Mouse (Mus musculus): Measurements from ENCODE around the gene Pkdcc. TPM values are rescaled to one million over a fixed set of nuclear protein-coding genes. Genes with fewer than 3 reads are reported as not detected.

Gene Pkdcc
- total and polyA plus RNA-seq, 2 experiments from 2014 or later = 7.8 to 100 TPM

GRCm38 (mm10) chr17:83238123-83239058 is 23.3 kb downstream of the Pkdcc start:
- DNase-seq (ENCODE audit: low spot score) (no peak), ATAC-seq (ENCODE audit: insufficient read depth, low read depth) (no peak)
- Histone ChIP-seq H3K4me2 (ENCODE audit: low read depth, low read length) (no peak overlapping the region), H3K27me3 (ENCODE audit: control insufficient read depth, insufficient read depth, low read length) (no peaks in the 10 kb centered on the region), H3K27ac (ENCODE audit: low read depth) (no peak overlapping the region), H3K36me3 (replicated peaks; ENCODE audit: control insufficient read depth, insufficient read depth, low read length) (no peaks in the 10 kb centered on the region), H3K9ac (replicated peaks; ENCODE audit: low read depth, low read length) (no peak overlapping the region), H3K4me3 (ENCODE audit: low read depth, low read length) (no peak overlapping the region), H3K4me1 (ENCODE audit: control insufficient read depth, insufficient read depth) (no peaks in the 10 kb centered on the region), H3K9me3 (replicated peaks; ENCODE audit: control insufficient read depth, low read length) (no peaks in the 10 kb centered on the region)
- WGBS = 74% methylated on average over 16 of the region's 16 CpGs
- TF ChIP-seq CTCF (IDR thresholded peaks at IDR 0.05; ENCODE audit: low read depth) (no peak), EP300 (IDR thresholded peaks at IDR 0.05; ENCODE audit: low read depth) (no peak)

- ATAC-seq (ENCODE audit: insufficient read depth, low read depth) = no peak
- TF ChIP-seq EP300 (IDR thresholded peaks at IDR 0.05; ENCODE audit: low read depth) (no peak), CTCF (IDR thresholded peaks at IDR 0.05; ENCODE audit: low read depth) (no peak)
- Histone ChIP-seq H3K4me1 (ENCODE audit: control insufficient read depth, insufficient read depth) (no peaks in the 10 kb centered on the region), H3K27ac (ENCODE audit: low read depth) (no peak overlapping the region), H3K36me3 (replicated peaks; ENCODE audit: control insufficient read depth, insufficient read depth, low read length) (no peaks in the 10 kb centered on the region), H3K4me2 (ENCODE audit: low read depth, low read length) (no peak overlapping the region), H3K27me3 (ENCODE audit: control insufficient read depth, insufficient read depth, low read length) (no peaks in the 10 kb centered on the region), H3K9ac (replicated peaks; ENCODE audit: low read depth, low read length) (no peak overlapping the region), H3K9me3 (replicated peaks; ENCODE audit: control insufficient read depth, low read length) (no peaks in the 10 kb centered on the region), H3K4me3 (ENCODE audit: low read depth, low read length) (no peak overlapping the region)
- 43% methylated on average over 1 of the region's 1 CpGs for WGBS
- DNase-seq (ENCODE audit: low spot score) = no peak
These were observed 29.4 kb downstream of the Pkdcc start for GRCm38 (mm10) chr17:83244502-83244901.

GRCm38 (mm10) chr17:83245460-83245859 is 30.4 kb downstream of the Pkdcc start:
- H3K4me1 ChIP-seq (ENCODE audit: control insufficient read depth, insufficient read depth) = no peaks in the 10 kb centered on the region
- no peaks in the 10 kb centered on the region for H3K27me3 ChIP-seq (ENCODE audit: control insufficient read depth, insufficient read depth, low read length)
- DNase-seq (ENCODE audit: low spot score) (no peak), ATAC-seq (ENCODE audit: insufficient read depth, low read depth) (no peak)
- TF ChIP-seq EP300 (IDR thresholded peaks at IDR 0.05; ENCODE audit: low read depth) = no peak
- TF ChIP-seq CTCF (IDR thresholded peaks at IDR 0.05; ENCODE audit: low read depth) = no peak
- no peaks in the 10 kb centered on the region for H3K9me3 ChIP-seq (replicated peaks; ENCODE audit: control insufficient read depth, low read length)
- no peak overlapping the region for H3K27ac ChIP-seq (ENCODE audit: low read depth)
- H3K36me3 ChIP-seq (replicated peaks; ENCODE audit: control insufficient read depth, insufficient read depth, low read length) = no peaks in the 10 kb centered on the region
- no peak overlapping the region for H3K4me2 ChIP-seq (ENCODE audit: low read depth, low read length)
- 69% methylated on average over 3 of the region's 3 CpGs for WGBS
- H3K9ac ChIP-seq (replicated peaks; ENCODE audit: low read depth, low read length) = no peak overlapping the region
- no peak overlapping the region for H3K4me3 ChIP-seq (ENCODE audit: low read depth, low read length)

- no peaks in the 10 kb centered on the region for H3K4me1 ChIP-seq (ENCODE audit: control insufficient read depth, insufficient read depth)
- H3K36me3 ChIP-seq (replicated peaks; ENCODE audit: control insufficient read depth, insufficient read depth, low read length) = no peaks in the 10 kb centered on the region
- 46% methylated on average over 7 of the region's 7 CpGs for WGBS
- no peaks in the 10 kb centered on the region for H3K9me3 ChIP-seq (replicated peaks; ENCODE audit: control insufficient read depth, low read length)
- H3K27me3 ChIP-seq (ENCODE audit: control insufficient read depth, insufficient read depth, low read length) = no peaks in the 10 kb centered on the region
- no peak for ATAC-seq (ENCODE audit: insufficient read depth, low read depth)
- no peak overlapping the region for H3K27ac ChIP-seq (ENCODE audit: low read depth)
- no peak for DNase-seq (ENCODE audit: low spot score)
- TF ChIP-seq CTCF (IDR thresholded peaks at IDR 0.05; ENCODE audit: low read depth) (no peak), EP300 (IDR thresholded peaks at IDR 0.05; ENCODE audit: low read depth) (no peak)
- H3K4me2 ChIP-seq (ENCODE audit: low read depth, low read length) = no peak overlapping the region; the same call in 1 of the 2 replicates
- H3K9ac ChIP-seq (replicated peaks; ENCODE audit: low read depth, low read length) = no peak overlapping the region
- no peak overlapping the region for H3K4me3 ChIP-seq (ENCODE audit: low read depth, low read length)
These were observed 31.0 kb downstream of the Pkdcc start for GRCm38 (mm10) chr17:83246090-83246489.

- Histone ChIP-seq H3K9me3 (replicated peaks; ENCODE audit: control insufficient read depth, low read length) (no peaks in the 10 kb centered on the region), H3K27ac (ENCODE audit: low read depth) (no peak overlapping the region), H3K4me1 (ENCODE audit: control insufficient read depth, insufficient read depth) (no peaks in the 10 kb centered on the region), H3K36me3 (replicated peaks; ENCODE audit: control insufficient read depth, insufficient read depth, low read length) (no peaks in the 10 kb centered on the region), H3K4me2 (ENCODE audit: low read depth, low read length) (no peak overlapping the region), H3K27me3 (ENCODE audit: control insufficient read depth, insufficient read depth, low read length) (no peaks in the 10 kb centered on the region), H3K4me3 (ENCODE audit: low read depth, low read length) (no peak overlapping the region), H3K9ac (replicated peaks; ENCODE audit: low read depth, low read length) (no peak overlapping the region)
- no peak for DNase-seq (ENCODE audit: low spot score)
- TF ChIP-seq EP300 (IDR thresholded peaks at IDR 0.05; ENCODE audit: low read depth) (no peak), CTCF (IDR thresholded peaks at IDR 0.05; ENCODE audit: low read depth) (no peak)
- 42% methylated on average over 4 of the region's 4 CpGs for WGBS
- ATAC-seq (ENCODE audit: insufficient read depth, low read depth) = no peak
These were observed 32.1 kb downstream of the Pkdcc start for GRCm38 (mm10) chr17:83247176-83247575.

Data from heart, postnatal 0 days (tissue).